Mouse (Mus musculus): Measurements from ENCODE around the gene Arhgap25. TPM values are rescaled to one million over a fixed set of nuclear protein-coding genes. Genes with fewer than 3 reads are reported as not detected.

Arhgap25 gene
- total and polyA plus RNA-seq, 3 experiments = 3.4 to 5.2 TPM; not detected in 1

- Histone ChIP-seq H3K27me3 (ENCODE audit: control insufficient read depth in 1 of 2, insufficient read depth in 2 of 2, low read length in 2 of 2) (no peaks in the 10 kb centered on the region), H3K4me3 (ENCODE audit: control insufficient read depth in 1 of 2, insufficient read depth in 1 of 2, low read depth in 2 of 2, low read length in 2 of 2) (no peak overlapping the region), H3K36me3 (ENCODE audit: control insufficient read depth in 1 of 2, insufficient read depth in 2 of 2, low read length in 2 of 2) (no peaks in the 10 kb centered on the region), H3K27ac (ENCODE audit: control insufficient read depth, low read depth, low read length) (no peak overlapping the region), H3K4me1 (ENCODE audit: control insufficient read depth in 1 of 2, insufficient read depth in 2 of 2, low read length in 2 of 2) (0 out of 4 replicates have a peak, but pooled peaks cover 0 to 2% of the 10 kb centered on the region in 2 experiments), H3K79me2 (ENCODE audit: control insufficient read depth, insufficient read depth, low read length, poor library complexity) (no peaks in the 10 kb centered on the region), H3K9ac (ENCODE audit: control insufficient read depth, low read depth, low read length, poor library complexity, severe bottlenecking) (no peak overlapping the region), H3K9me3 (replicated peaks; ENCODE audit: insufficient read depth, low read length) (no peaks in the 10 kb centered on the region)
- TF ChIP-seq MAX (IDR thresholded peaks at IDR 0.05; ENCODE audit: low read length) = no peak
- TF ChIP-seq TAL1 (IDR thresholded peaks at IDR 0.05; ENCODE audit: low read length) = no peak
- TF ChIP-seq ETS1 (IDR thresholded peaks at IDR 0.05; ENCODE audit: low read depth, low read length) = no peak
- TF ChIP-seq E2F4 (IDR thresholded peaks at IDR 0.05; ENCODE audit: borderline replicate concordance, low read depth, low read length) = no peak
- TF ChIP-seq USF1 (IDR thresholded peaks at IDR 0.05; ENCODE audit: low read depth, low read length) = no peak
- TF ChIP-seq TBP (IDR thresholded peaks at IDR 0.05; ENCODE audit: low read depth, low read length) = no peak
- TF ChIP-seq KAT2A (conservative IDR thresholded peaks at IDR 0.05; ENCODE audit: low read depth, low read length) = no peak
- TF ChIP-seq RCOR1 (IDR thresholded peaks at IDR 0.05; ENCODE audit: low read depth, low read length) = no peak
- TF ChIP-seq MAZ (IDR thresholded peaks at IDR 0.05; ENCODE audit: low read depth, low read length) = no peak
- no peak for TF ChIP-seq MYC (IDR thresholded peaks at IDR 0.05; ENCODE audit: low read depth, low read length)
- TF ChIP-seq GATA1 (IDR thresholded peaks at IDR 0.05; ENCODE audit: low read depth, low read length) = no peak
- TF ChIP-seq ZMIZ1 (IDR thresholded peaks at IDR 0.05; ENCODE audit: low read depth, low read length) = no peak
- no peak for TF ChIP-seq USF2 (IDR thresholded peaks at IDR 0.05; ENCODE audit: borderline replicate concordance in 1 of 2, insufficient read depth in 1 of 2, low read depth in 1 of 2, low read length in 2 of 2)
- no peak for DNase-seq (ENCODE audit: low read depth, low spot score)
These were observed 48.3 kb downstream of the Arhgap25 start for GRCm38 (mm10) chr6:87484806-87485205.

GRCm38 (mm10) chr6:87483900-87484289, 49.2 kb downstream of the Arhgap25 start:
- Histone ChIP-seq H3K36me3 (ENCODE audit: control insufficient read depth in 1 of 2, insufficient read depth in 2 of 2, low read length in 2 of 2) (no peaks in the 10 kb centered on the region), H3K79me2 (ENCODE audit: control insufficient read depth, insufficient read depth, low read length, poor library complexity) (no peaks in the 10 kb centered on the region)
- TF ChIP-seq CHD2 (IDR thresholded peaks at IDR 0.05; ENCODE audit: low read length) (no peak), MXI1 (IDR thresholded peaks at IDR 0.05; ENCODE audit: low read depth, low read length) (no peak), E2F4 (IDR thresholded peaks at IDR 0.05; ENCODE audit: borderline replicate concordance, low read depth, low read length) (no peak), SMC3 (IDR thresholded peaks at IDR 0.05; ENCODE audit: low read depth, low read length) (no peak), TCF12 (IDR thresholded peaks at IDR 0.05; ENCODE audit: low read depth, low read length) (no peak), HCFC1 (IDR thresholded peaks at IDR 0.05; ENCODE audit: low read depth, low read length) (no peak), GATA1 (IDR thresholded peaks at IDR 0.05; ENCODE audit: low read depth, low read length) (no peak), EP300 (IDR thresholded peaks at IDR 0.05; ENCODE audit: low read depth in 1 of 2, low read length in 2 of 2) (no peak), RCOR1 (IDR thresholded peaks at IDR 0.05; ENCODE audit: low read depth, low read length) (no peak), MEF2A (IDR thresholded peaks at IDR 0.05; ENCODE audit: extremely low read depth, insufficient replicate concordance, low read depth, low read length, poor library complexity, severe bottlenecking) (no peak), NRF1 (IDR thresholded peaks at IDR 0.05; ENCODE audit: insufficient read depth, low read depth, low read length, poor library complexity, severe bottlenecking) (no peak), NELFE (IDR thresholded peaks at IDR 0.05; ENCODE audit: low read depth, low read length) (no peak), MYC (IDR thresholded peaks at IDR 0.05; ENCODE audit: low read depth, low read length) (no peak), MAX (IDR thresholded peaks at IDR 0.05; ENCODE audit: low read length) (no peak), ZNF384 (IDR thresholded peaks at IDR 0.05; ENCODE audit: low read depth, low read length) (no peak), UBTF (IDR thresholded peaks at IDR 0.05; ENCODE audit: borderline replicate concordance, insufficient read depth, low read depth, low read length) (no peak), KAT2A (conservative IDR thresholded peaks at IDR 0.05; ENCODE audit: low read depth, low read length) (no peak), MYB (IDR thresholded peaks at IDR 0.05; ENCODE audit: low read depth, low read length) (no peak), POLR2AphosphoS2 (IDR thresholded peaks at IDR 0.05; ENCODE audit: low read length) (no peak)

More at GRCm38 (mm10) chr6:87483900-87484289, 49.2 kb downstream of the Arhgap25 start:
- Histone ChIP-seq H3K27ac (ENCODE audit: control insufficient read depth, low read depth, low read length) (no peak overlapping the region), H3K9ac (ENCODE audit: control insufficient read depth, low read depth, low read length, poor library complexity, severe bottlenecking) (no peak overlapping the region), H3K4me1 (ENCODE audit: control insufficient read depth in 1 of 2, insufficient read depth in 2 of 2, low read length in 2 of 2) (0 out of 4 replicates have a peak, but pooled peaks cover 0 to 2% of the 10 kb centered on the region in 2 experiments), H3K4me3 (ENCODE audit: control insufficient read depth in 1 of 2, insufficient read depth in 1 of 2, low read depth in 2 of 2, low read length in 2 of 2) (no peak overlapping the region), H3K9me3 (replicated peaks; ENCODE audit: insufficient read depth, low read length) (no peaks in the 10 kb centered on the region), H3K27me3 (ENCODE audit: control insufficient read depth in 1 of 2, insufficient read depth in 2 of 2, low read length in 2 of 2) (no peaks in the 10 kb centered on the region)
- no peak for DNase-seq (ENCODE audit: low read depth, low spot score)

Measured in MEL (cell line).